Comparison of ENCODE assay signal across 19 mouse cellular contexts in the genomic region with DNA sequence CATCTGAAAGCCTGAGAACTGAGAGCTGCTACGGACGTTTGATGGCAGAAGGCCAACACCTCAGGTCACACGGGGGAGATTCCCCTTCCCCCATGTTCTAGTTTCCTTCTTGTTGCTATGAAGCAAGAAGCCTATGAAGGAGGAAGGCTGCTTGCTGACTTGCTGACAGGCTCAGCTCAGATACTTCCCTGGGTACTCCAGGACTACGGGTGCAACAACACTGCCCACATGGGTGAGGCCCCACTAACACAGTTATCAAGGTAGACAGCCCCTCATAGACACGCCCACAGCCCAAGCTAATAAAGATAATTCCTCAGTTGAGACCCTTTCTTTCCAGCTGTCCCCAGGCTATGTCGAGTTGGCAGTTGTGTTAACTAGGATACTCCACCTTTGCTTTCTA. TPM values are rescaled to one million over a fixed set of nuclear protein-coding genes. Genes with fewer than 3 reads are reported as not detected.
DNase-seq lines count a peak whose midpoint lies in the region; ATAC-seq and TF ChIP-seq lines count a peak whose summit lies in the region.
"Had no signal": no experiment of that assay in that cellular context is flagged by ENCODE, and none has a peak within 500 bp of the region (broad histone marks: within the 10 kb centered on the region; RNA-seq: fewer than 3 reads in every experiment).

No protein-coding gene starts in this region.

- peaks cover 25% of the 10 kb centered on the region for H3K4me1 ChIP-seq in heart, embryonic 12.5 days (replicated peaks)
- peaks cover 17 to 24% of the 10 kb centered on the region in 2 experiments for H3K4me1 ChIP-seq in CH12.LX (ENCODE audit: control insufficient read depth in 1 of 2, insufficient read depth in 2 of 2)
- H3K4me1 ChIP-seq in liver, embryonic 15.5 days (replicated peaks) = peaks cover 33% of the 10 kb centered on the region
- H3K4me1 ChIP-seq: hindbrain, embryonic 12.5 days; midbrain, embryonic 12.5 days had no signal

- H3K9me3 ChIP-seq in heart, embryonic 12.5 days (replicated peaks) = no peaks in the 10 kb centered on the region
- no peaks in the 10 kb centered on the region for H3K9me3 ChIP-seq in CH12.LX (replicated peaks; ENCODE audit: low read length)
- H3K9me3 ChIP-seq in liver, embryonic 15.5 days (replicated peaks) = no peaks in the 10 kb centered on the region
- H3K9me3 ChIP-seq: embryonic facial prominence, embryonic 12.5 days; hindbrain, embryonic 12.5 days; lung, embryonic 15.5 days; midbrain, embryonic 12.5 days had no signal

- DNase-seq in heart, postnatal 25 days (ENCODE audit: low spot score) = no peak
- DNase-seq in CH12.LX (ENCODE audit: extremely low read depth) = no peak
- no peak for DNase-seq in frontal cortex, postnatal 14 days (ENCODE audit: low spot score in 2 of 2)
- no peak for DNase-seq in layer of hippocampus, postnatal 36 days
- DNase-seq in left cerebral cortex, adult 11 months (ENCODE audit: low spot score) = no peak
- DNase-seq: B cell, adult 2 months; cerebellum, postnatal 10 days; gastrocnemius, postnatal 10 days; kidney, adult 8-10 months had no signal

- TF ChIP-seq EP300 in CH12.LX (IDR thresholded peaks at IDR 0.05; ENCODE audit: low read length) = no peak

- no peaks in the 10 kb centered on the region for H3K27me3 ChIP-seq in heart, embryonic 12.5 days (replicated peaks)
- no peaks in the 10 kb centered on the region for H3K27me3 ChIP-seq in CH12.LX (replicated peaks)
- no peaks in the 10 kb centered on the region for H3K27me3 ChIP-seq in liver, embryonic 15.5 days
- H3K27me3 ChIP-seq: embryonic facial prominence, embryonic 12.5 days; hindbrain, embryonic 12.5 days; lung, embryonic 15.5 days; midbrain, embryonic 12.5 days had no signal

- 18% methylated on average over 6 of the region's 6 CpGs for WGBS in heart, embryonic 12.5 days
- 18% methylated on average over 6 of the region's 6 CpGs for WGBS in liver, embryonic 15.5 days (ENCODE audit: insufficient replicate concordance)

- peak; percentile 56 for ATAC-seq in heart, embryonic 12.5 days (ENCODE audit: insufficient number of reproducible peaks, low FRiP score)
- peak; percentile 50; the same call in 1 of the 2 replicates for ATAC-seq in erythroblast, adult 5-6 weeks (replicated peaks; ENCODE audit: low FRiP score, poor library complexity, severe bottlenecking)
- peak; percentile 85 for ATAC-seq in liver, embryonic 15.5 days (ENCODE audit: insufficient read depth)
- ATAC-seq: forebrain, embryonic 14.5 days had no signal

- TF ChIP-seq CTCF in CH12.LX (conservative IDR thresholded peaks at IDR 0.05 in 1 of 2, IDR thresholded peaks at IDR 0.05 in 1 of 2; ENCODE audit: low read depth in 2 of 2, low read length in 2 of 2) = no peak

- dilution Hi-C loops in CH12.LX (cut with MboI; ENCODE audit: extremely low pct_ligation_motif_present, extremely low pct_unique_long_range_greater_than_20kb, low sequenced_read_pairs) = no loop called here

- H3K79me2 ChIP-seq in CH12.LX (replicated peaks; ENCODE audit: control insufficient read depth, extremely low read depth, insufficient read depth, poor library complexity, severe bottlenecking) = no peaks in the 10 kb centered on the region

- no peak for TF ChIP-seq RAD21 in CH12.LX (IDR thresholded peaks at IDR 0.05; ENCODE audit: low read depth, low read length)

- H3K9ac ChIP-seq in heart, embryonic 12.5 days = no peak overlapping the region
- H3K9ac ChIP-seq in CH12.LX (ENCODE audit: insufficient read depth, low read depth) = no peak overlapping the region
- H3K9ac ChIP-seq in liver, embryonic 15.5 days = peak overlapping the region; percentile 35; the same call in 1 of the 2 replicates
- H3K9ac ChIP-seq: embryonic facial prominence, embryonic 12.5 days; hindbrain, embryonic 12.5 days; lung, embryonic 15.5 days; midbrain, embryonic 12.5 days had no signal

- intact Hi-C loops in heart, postnatal 25 days (cut with DNase I) = no loop called here

- TF ChIP-seq POLR2A in CH12.LX (IDR thresholded peaks at IDR 0.05; ENCODE audit: low read depth, low read length) = no peak

- H3K4me2 ChIP-seq in heart, embryonic 12.5 days = no peak overlapping the region
- no peak overlapping the region for H3K4me2 ChIP-seq in CH12.LX (ENCODE audit: insufficient read depth, low read depth, poor library complexity, severe bottlenecking)
- H3K4me2 ChIP-seq in liver, embryonic 15.5 days = peak overlapping the region; percentile 57
- H3K4me2 ChIP-seq: embryonic facial prominence, embryonic 12.5 days; hindbrain, embryonic 12.5 days; lung, embryonic 15.5 days; midbrain, embryonic 12.5 days had no signal

- in situ Hi-C loops in CH12.LX (cut with MboI; ENCODE audit: low pct_ligation_motif_present, low pct_unique_long_range_greater_than_20kb, low sequenced_read_pairs) = no loop called here

- H3K36me3 ChIP-seq in heart, embryonic 12.5 days = no peaks in the 10 kb centered on the region
- no peaks in the 10 kb centered on the region for H3K36me3 ChIP-seq in CH12.LX (replicated peaks in 1 of 2; ENCODE audit: control insufficient read depth in 1 of 2, insufficient read depth in 1 of 2, low read length in 1 of 2)
- H3K36me3 ChIP-seq in liver, embryonic 15.5 days (replicated peaks) = no peaks in the 10 kb centered on the region
- H3K36me3 ChIP-seq: embryonic facial prominence, embryonic 12.5 days; hindbrain, embryonic 12.5 days; lung, embryonic 15.5 days; midbrain, embryonic 12.5 days had no signal

- H3K4me3 ChIP-seq in heart, embryonic 12.5 days = no peak overlapping the region
- no peak overlapping the region for H3K4me3 ChIP-seq in CH12.LX (replicated peaks in 1 of 3; ENCODE audit: low read depth in 2 of 3, low read length in 2 of 3, poor library complexity in 1 of 3)
- H3K4me3 ChIP-seq in liver, embryonic 15.5 days (replicated peaks) = no peak overlapping the region
- H3K4me3 ChIP-seq: embryonic facial prominence, embryonic 12.5 days; hindbrain, embryonic 12.5 days; lung, embryonic 15.5 days; midbrain, embryonic 12.5 days had no signal

- H3K27ac ChIP-seq in heart, embryonic 12.5 days (ENCODE audit: poor library complexity, severe bottlenecking) = peak overlapping the region; percentile 14; the same call in 1 of the 2 replicates
- H3K27ac ChIP-seq in CH12.LX (ENCODE audit: insufficient read depth, low read depth) = no peak overlapping the region
- peak overlapping the region; percentile 74 for H3K27ac ChIP-seq in liver, embryonic 15.5 days (replicated peaks)
- H3K27ac ChIP-seq: embryonic facial prominence, embryonic 12.5 days; hindbrain, embryonic 12.5 days; lung, embryonic 15.5 days; midbrain, embryonic 12.5 days had no signal

TF ChIP-seq in CH12.LX, 34 proteins besides CTCF, POLR2A, EP300 and RAD21:
- no peak for TF ChIP-seq TCF12 (IDR thresholded peaks at IDR 0.05; ENCODE audit: low read depth, low read length)
- TF ChIP-seq UBTF (IDR thresholded peaks at IDR 0.05; ENCODE audit: low read depth, low read length) = no peak
- TF ChIP-seq CHD2 (IDR thresholded peaks at IDR 0.05; ENCODE audit: low read length) = peak; percentile 28; the same call in 1 of the 2 replicates

RNA-seq across cellular contexts. Expression of a gene that starts 2.6 kb away (rescaled TPM):
- polyA plus RNA-seq in heart, embryonic 12.5 days (2016; fragmentation: Nextera tagmentation; extraction: Ambion mirVana) = not detected in 2 replicates
- not detected for total RNA-seq in heart, postnatal 25 days (2021)
- total RNA-seq in CH12.LX (2012; rRNA removed) (not detected in 2 replicates), CH12.LX (2014; rRNA removed) (not detected in 2 replicates)
- not detected in 2 replicates for polyA plus RNA-seq in CH12.LX (2012; ENCODE audit: insufficient read length, low read depth)
- not detected in 2 replicates for total RNA-seq in erythroblast, adult 5-6 weeks (2015; ENCODE audit: low replicate concordance)
- not detected in 2 replicates for total RNA-seq in erythroblast, adult 5-6 weeks (2017; ENCODE audit: low replicate concordance)
- not detected in 2 replicates for polyA plus RNA-seq in liver, embryonic 15.5 days (2015; fragmentation: Nextera tagmentation; extraction: Ambion mirVana)
- not detected for total RNA-seq in layer of hippocampus, postnatal 36 days (2021)
- polyA plus RNA-seq: embryonic facial prominence, embryonic 12.5 days; forebrain, embryonic 14.5 days; hindbrain, embryonic 12.5 days; midbrain, embryonic 12.5 days had no signal

RNA-seq across cellular contexts. Expression of a gene that starts 31.7 kb away (rescaled TPM):
- 2.0 and 2.1 TPM in 2 replicates for polyA plus RNA-seq in heart, embryonic 12.5 days (2016; fragmentation: Nextera tagmentation; extraction: Ambion mirVana)
- 1 to 10 TPM; 2.5 to 2.9 TPM for total RNA-seq in heart, postnatal 25 days (2021)
- total RNA-seq in CH12.LX (2012; rRNA removed) (not detected in 2 replicates), CH12.LX (2014; rRNA removed) (not detected in 2 replicates)
- polyA plus RNA-seq in CH12.LX (2012; ENCODE audit: insufficient read length, low read depth) = not detected in 2 replicates
- total RNA-seq in erythroblast, adult 5-6 weeks (2015; ENCODE audit: low replicate concordance) = not detected in 2 replicates
- 0.60 and 0.84 TPM in 2 replicates for total RNA-seq in erythroblast, adult 5-6 weeks (2017; ENCODE audit: low replicate concordance)
- polyA plus RNA-seq in liver, embryonic 15.5 days (2015; fragmentation: Nextera tagmentation; extraction: Ambion mirVana) = 0.33 and 0.45 TPM in 2 replicates
- not detected for total RNA-seq in layer of hippocampus, postnatal 36 days (2021)
- polyA plus RNA-seq: testis, adult 2 months had no signal

RNA-seq across cellular contexts. Expression of a gene that starts 38.3 kb away (rescaled TPM):
- polyA plus RNA-seq in heart, embryonic 12.5 days (2016; fragmentation: Nextera tagmentation; extraction: Ambion mirVana) = not detected in 2 replicates
- total RNA-seq in heart, postnatal 25 days (2021) = not detected
- not detected in 2 replicates for total RNA-seq in CH12.LX (2012; rRNA removed)
- not detected in 2 replicates for total RNA-seq in CH12.LX (2014; rRNA removed)
- not detected in 2 replicates for polyA plus RNA-seq in CH12.LX (2012; ENCODE audit: insufficient read length, low read depth)
- total RNA-seq in erythroblast, adult 5-6 weeks (2015; ENCODE audit: low replicate concordance) = not detected in 2 replicates
- not detected in 2 replicates for total RNA-seq in erythroblast, adult 5-6 weeks (2017; ENCODE audit: low replicate concordance)
- polyA plus RNA-seq in liver, embryonic 15.5 days (2015; fragmentation: Nextera tagmentation; extraction: Ambion mirVana) = 2.1 and 3.3 TPM in 2 replicates
- total RNA-seq in layer of hippocampus, postnatal 36 days (2021) = not detected
- total RNA-seq: gastrocnemius, postnatal 10 days; left cerebral cortex, postnatal 25 days had no signal
- polyA plus RNA-seq: embryonic facial prominence, embryonic 12.5 days; forebrain, embryonic 14.5 days; hindbrain, embryonic 12.5 days; lung, embryonic 15.5 days; midbrain, embryonic 12.5 days; testis, adult 2 months had no signal
